Mouse (Mus musculus): Measurements from ENCODE around the gene Tmc6.
"Not testable (repeated sequence)": the region's sequence is repeated elsewhere in the genome, so short reads cannot be mapped to it uniquely, and the experiment has no call there.

The Tmc6 gene

DNA sequence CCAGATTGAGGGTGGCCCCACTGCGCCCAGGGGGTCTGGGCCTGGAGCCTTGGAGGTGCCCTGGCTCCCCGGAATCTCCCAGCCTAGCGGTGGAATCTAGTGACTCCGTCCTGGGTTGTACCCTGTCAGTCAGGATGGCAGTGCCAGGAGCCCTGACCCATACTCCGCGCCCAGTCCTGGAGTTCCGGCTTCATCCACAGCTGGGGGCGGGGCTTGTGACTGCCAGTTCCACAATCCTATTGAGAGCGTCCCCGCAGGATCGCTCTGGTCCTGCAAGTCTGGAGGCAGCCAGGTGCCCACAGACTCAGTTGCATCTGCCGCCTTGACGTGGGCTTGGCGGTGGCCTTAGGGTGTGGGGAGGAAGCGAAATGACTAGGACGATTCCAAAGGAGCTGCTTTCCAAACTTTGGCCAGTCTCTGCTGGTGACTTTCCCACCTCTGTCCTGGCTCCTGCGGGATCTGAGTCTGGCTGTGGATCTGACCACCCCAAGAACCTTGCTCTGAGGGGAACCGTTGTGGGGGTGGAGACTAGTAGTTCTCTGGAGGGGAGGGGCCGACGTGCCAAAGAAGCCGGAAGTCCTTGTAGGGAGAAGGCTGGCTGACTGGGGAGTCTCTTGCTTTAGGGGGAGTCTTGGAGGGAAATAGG is 28.5 kb upstream of the Tmc6 start:
- DNase-seq (ENCODE audit: low spot score): no peak

DNA sequence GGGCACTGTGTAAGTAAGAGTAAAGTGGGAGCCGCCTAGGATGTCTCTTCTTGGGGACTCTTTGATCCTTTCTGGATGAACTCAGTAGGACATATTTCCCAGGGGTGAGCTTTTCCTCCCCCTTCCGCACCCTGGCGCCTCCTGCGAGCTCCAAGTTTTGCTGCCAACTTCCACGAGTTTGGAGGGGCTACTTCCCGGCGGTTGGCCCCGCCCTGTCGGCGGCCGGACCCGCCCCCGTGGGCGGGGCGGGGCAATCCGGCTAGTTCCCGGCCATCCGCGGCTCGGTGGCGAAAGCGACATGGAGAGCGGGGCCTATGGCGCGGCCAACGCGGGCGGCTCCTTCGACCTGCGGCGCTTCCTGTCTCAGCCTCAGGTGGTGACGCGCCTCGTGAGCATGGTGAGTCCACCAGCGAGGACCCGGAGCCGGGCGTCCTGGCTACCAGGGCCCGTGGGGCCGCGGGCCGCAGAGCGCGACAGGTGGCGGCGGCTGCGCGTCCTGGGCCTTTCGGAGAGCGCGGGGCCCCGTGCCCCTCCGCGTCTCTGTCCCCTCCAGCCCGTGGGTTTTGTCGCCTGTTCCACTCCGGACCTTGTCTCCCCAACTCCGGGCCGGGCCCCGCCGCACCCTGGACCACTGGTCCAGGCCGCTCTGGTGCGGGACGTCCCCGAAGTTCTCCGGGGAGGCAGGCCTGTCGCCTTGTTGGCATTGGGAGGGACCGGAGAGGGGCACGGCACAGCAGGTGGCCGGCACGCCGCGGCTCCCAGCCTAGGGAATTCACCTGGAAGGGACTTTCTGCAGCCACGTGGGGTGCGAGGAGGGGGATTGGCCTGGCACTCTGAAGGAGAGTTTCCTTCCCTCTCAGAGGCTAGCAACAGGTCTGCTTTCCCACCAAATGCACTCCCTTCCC is 27.7 kb upstream of the Tmc6 start, which contains the start of the genes Gm20708 and Syngr2:
Gene Gm20708 (plus strand): TSS at position 262 of the 905 bp plus-strand sequence.
Gene Syngr2 (plus strand): TSS at position 262 of the 905 bp plus-strand sequence.
- no peak for DNase-seq (ENCODE audit: low spot score)

DNA sequence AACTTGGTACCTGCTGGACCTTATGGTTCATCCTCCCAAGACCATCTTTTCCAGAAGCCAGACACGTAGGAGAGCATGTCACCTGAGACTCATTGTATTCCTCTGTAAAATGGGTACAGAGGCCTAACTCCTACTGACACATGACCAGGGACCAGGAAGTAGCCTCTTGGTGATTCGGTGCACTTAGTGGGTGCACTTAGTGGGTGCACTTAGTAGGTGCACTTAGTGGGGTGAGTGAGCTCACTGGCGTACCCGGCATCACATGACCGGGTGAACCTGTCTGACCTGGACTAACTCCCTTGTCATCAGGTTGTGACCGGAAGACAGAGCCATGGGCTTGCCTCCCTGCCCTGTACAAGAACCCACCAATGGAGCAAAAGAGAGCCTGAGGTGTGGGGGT is 24.8 kb upstream of the Tmc6 start:
- no peak for DNase-seq (ENCODE audit: low spot score)

DNA sequence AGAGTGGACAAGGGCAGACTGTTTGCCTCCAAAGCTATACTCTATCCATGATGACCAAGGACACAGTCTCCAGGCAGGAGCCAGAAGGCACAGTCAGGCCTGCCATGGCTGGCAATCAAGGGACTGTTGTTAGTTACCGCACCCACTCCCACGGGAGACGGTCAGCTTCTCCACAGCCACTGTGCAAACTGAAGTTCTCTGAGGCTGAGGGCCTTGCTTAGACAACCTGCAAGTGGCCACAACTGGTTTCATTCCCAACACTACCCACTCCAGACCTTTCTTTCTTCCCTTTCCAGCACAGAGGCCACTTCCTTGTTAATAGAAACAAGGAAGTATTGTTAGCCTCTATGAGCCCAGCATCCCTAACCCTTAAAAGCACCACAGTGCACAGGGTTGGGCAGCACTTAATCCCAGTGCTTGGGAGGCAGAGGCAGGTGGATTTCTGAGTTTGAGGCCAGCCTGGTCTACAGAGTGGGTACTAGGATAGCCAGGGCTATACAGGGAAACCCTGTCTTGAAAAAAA is 21.2 kb upstream of the Tmc6 start:
- DNase-seq (ENCODE audit: low spot score): no peak

DNA sequence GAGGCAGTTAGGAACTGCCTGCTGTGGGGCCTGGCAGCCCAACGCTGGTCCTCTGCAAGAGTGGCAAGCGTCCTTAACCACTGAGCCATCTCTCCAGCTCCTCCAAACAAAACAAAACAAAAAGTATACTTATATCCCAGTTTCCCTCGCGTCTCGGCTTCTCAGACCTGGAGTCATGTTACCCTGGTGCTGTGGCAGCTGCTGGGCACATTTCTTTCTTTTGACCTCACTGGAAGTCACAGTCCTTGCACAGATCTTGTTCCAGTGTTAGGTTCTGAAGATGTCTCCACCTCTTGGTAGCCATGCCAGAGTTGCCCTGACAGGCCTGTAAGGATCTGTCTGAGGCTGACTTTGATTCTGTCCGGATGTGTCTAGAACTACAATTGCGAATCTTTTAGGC is 19.7 kb upstream of the Tmc6 start:
- DNase-seq (ENCODE audit: low spot score): no peak

DNA sequence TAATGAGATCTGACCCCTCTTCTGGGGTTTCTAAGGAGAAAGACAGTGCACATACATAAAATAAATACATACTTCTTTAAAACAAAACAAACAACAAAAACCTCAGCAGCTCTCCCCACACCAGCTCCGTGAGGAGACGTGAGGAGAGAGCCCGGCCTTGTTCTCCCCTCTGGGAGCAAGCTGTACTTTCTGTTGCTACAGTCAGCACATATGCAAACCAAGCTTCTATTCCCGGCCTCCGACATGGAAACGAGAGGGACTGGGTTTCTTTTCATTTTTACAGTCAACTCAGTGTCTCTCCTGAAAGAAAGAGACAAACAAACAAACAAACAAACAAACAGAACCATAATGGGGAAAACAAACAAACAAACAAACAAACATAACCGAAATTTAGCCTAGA is 18.0 kb upstream of the Tmc6 start:
- DNase-seq (ENCODE audit: low spot score): no peak

DNA sequence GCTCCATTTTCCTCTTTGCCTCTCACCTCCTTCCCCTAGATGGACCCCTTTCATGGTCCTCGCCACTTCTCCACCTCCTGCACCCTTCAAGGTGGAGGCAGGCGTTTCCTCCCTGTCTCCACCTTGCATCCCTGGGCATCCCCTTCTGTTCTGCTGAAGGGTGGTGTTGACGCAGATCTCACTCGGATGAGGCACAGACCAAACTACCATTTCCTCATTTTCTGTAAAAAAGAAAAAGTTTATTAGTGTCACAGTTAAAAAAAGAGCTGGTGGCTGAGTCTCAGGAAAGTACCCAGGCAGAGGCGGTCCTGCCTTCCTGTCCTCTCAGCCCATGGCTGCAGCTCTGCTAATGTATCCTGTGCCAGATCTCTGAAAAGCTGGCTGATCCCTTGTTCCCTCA is 17.2 kb upstream of the Tmc6 start:
- no peak for DNase-seq (ENCODE audit: low spot score)

DNA sequence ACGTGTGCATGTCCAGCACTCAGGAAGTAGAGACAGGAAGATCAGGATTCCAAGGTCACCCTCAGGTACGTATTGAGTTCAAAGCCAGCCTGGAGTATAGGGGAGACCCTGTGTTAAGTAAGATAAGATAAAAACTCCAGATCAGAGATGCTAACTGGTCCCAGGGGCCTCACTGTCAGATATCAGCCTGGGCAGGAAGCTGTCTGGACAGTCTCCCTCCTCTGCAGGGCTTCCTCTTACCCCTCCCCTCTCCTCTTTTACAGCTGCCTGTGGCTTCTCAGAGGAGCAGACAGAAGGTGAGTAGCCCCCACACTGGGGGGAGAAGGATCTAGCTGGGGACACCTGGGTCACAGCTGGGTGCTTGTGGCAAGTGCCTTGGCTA is 16.2 kb upstream of the Tmc6 start:
- DNase-seq (ENCODE audit: low spot score): no peak

DNA sequence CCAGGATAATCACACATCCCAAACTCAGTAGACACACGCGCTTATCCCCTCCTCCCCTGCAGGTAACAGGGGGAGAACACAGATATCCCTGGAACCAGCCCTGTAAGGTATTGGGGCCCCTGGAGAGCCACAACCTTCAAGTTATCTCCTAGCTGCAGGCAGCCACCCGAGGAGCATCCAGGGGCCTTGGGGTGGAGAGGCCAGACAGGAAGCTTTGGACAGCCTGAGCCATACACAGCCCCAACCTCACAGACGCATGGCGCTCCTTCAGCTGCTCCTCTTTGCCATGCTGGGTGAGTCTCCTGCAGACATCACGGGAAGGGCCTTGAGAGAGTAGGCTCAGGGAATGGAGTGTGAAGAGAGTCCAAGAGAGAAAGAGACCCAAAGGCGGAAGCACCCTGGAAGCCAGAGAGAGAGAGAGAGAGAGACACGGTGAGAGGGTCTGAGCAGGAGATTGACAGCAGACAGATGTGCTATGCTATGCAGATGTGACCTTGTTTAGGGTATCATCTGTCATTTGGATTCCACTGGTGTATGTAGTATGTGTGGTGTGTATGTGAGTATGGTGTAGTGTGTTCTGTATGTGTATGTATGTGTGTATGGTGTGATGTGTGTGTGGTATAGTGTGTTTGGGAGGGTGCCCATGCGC is 15.6 kb upstream of the Tmc6 start, which contains the start of gene 6030468B19Rik:
Gene 6030468B19Rik (plus strand): TSS at position 150 of the 649 bp plus-strand sequence.
- DNase-seq (ENCODE audit: low spot score): no peak

DNA sequence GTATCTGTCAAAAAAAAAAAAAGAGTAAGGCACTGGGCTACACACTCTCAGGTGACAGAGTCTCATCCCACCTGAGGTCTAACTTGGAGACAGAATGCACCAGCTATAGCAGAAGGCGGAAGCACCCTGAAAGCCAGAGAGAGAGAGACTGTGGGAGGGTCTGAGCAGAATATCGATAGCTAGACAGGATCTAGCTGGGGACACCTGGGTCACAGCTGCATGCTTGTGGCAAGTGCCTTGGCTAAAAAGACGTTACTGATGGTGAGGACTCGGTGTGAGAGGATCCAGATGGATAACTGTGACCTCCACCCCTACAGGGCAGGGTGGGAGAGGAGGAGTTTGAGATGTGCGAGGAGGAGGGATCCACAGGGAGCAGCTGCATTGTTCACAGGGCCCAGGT is 15.0 kb upstream of the Tmc6 start:
- DNase-seq (ENCODE audit: low spot score): no peak

DNA sequence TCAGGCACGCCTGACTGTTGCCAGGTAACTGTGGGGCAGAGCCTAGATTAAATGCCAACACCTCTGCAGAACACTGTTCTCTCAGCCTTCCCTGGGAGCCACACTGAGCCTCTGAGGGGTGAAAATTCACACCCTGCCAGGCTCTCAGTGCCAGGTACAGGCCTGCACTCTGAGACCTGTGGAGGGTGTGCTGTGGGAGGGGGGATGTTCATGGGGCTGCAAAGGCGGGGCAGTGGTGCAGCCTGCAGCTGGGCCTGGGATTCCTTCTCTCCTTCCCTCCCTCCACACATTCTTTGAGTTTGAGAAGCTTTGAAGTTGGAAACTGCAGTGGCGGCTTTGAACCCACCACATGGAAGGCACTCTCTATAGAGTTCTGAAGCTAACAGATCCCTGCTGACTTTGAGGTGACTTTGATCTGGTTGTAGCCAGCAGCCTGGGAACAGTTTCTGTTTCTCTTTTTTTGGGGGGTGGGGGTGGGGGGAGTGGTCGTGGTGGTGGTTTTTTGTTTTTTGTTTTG is 12.1 kb upstream of the Tmc6 start:
- no peak for DNase-seq (ENCODE audit: low spot score)

DNA sequence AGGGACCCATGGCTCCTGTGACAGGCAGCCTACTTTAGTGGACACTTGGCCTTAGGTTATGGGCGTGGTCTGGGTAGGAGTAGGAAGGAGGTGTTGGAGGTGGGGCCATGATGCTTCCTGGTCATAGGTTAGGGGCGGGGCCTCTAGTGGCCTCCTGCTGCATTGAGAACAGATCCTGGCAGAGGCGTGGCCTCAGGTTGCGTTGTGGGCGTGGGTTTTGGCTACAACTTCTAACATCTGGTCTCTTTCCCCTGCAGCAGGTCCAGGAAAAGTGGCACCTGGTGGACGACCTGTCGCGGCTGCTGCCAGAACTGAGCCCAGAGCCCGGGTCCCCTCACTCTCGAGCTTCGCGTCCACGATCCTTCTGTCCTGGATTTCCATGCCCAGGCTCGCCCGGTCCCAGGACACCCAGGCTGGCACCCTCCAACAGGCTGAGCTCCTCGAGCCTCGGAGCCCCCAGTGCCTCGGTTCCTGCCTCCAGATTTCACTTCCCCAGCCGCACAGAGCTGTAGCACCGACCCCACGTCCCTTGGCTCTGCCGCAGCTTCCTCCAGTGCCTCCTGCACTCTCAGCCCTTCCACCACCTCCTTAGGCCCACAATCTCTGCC is 10.4 kb upstream of the Tmc6 start:
- no peak for DNase-seq (ENCODE audit: low spot score)

DNA sequence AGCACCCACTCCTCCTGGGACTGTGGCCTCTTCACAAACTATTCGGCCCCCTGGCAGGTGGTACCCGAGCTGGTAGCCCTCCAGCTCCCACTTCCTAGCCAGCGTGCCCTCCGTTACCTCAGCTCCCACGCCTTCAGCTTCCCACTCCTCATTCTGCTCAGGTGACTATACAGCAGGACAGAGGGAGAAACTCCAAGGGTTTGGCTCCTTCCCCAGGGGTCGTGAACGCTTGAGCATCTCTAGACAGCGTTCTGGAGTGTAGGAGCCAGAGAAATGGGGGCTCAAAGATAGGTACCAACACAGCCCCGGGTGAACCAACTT is 9.4 kb upstream of the Tmc6 start:
- DNase-seq (ENCODE audit: low spot score): no peak

DNA sequence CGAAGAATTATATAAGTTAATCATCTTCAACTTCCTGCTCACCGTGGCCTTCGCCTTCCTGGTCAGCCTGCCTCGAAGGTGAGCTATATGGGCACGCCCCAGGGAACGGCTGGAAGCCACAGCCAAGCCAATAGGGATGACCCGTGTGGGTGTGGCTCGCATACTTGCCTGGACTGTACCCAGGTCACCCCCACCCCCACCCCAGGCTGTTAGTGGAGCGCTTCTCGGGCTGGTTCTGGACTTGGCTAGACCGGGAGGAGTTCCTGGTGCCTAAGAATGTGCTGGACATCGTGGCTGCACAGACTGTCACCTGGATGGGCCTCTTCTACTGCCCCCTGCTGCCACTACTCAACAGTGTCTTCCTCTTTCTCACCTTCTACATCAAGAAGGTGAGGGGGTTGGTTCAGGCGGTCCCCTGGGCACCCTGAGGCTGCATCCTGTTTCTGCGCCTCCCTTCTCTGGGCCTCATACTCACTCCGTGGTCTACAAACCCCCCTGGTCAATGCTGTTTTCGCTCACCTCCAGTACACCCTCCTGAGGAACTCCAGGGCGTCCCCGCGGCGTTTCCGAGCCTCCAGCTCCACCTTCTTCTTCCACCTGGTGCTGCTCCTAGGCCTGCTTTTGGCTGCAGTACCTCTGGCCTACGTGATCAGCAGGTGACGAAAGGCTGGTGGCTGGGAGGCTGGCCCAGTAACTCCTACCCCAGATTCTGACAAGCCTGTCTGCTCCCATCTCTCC is 8.9 kb upstream of the Tmc6 start:
- DNase-seq (ENCODE audit: low spot score): no peak

DNA sequence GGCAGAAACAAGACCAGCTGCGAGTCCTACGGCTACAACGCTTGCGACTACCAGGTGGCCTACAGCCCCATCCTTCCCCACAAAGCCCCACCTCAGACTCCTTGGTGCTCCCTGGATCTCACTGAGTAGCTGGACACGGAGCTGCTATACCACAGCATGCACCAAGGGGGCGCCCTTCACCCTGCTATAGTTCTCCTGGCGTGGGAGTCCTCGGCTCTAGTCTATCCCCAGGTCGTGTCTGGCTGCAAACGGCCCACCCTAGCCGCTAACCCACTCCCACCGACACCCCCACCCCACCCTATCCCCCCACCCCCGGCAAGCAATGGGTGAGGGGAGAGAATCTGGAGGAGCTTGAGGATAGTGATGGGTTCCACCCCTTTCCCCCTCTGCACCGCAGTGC is 8.3 kb upstream of the Tmc6 start:
- DNase-seq (ENCODE audit: low spot score): peak; percentile 61

DNA sequence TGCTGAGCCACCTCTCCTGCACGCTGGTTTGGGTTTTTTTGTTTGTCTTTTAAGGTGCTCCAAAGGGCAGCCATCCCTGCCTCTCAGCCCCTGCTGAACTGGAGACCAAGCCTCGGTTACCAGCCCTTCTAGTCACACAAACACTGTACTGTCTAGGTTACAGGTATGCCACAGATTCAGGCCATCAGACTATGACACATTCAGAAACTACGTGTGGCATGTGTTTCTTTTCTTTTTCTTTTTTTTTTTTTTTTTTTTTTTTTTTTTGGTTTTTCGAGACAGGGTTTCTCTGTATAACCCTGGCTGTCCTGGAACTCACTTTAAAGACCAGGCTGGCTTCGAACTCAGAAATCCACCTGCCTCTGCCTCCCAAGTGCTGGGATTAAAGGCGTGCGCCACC is 6.5 kb upstream of the Tmc6 start:
- not testable (repeated sequence) for DNase-seq (ENCODE audit: low spot score)

DNA sequence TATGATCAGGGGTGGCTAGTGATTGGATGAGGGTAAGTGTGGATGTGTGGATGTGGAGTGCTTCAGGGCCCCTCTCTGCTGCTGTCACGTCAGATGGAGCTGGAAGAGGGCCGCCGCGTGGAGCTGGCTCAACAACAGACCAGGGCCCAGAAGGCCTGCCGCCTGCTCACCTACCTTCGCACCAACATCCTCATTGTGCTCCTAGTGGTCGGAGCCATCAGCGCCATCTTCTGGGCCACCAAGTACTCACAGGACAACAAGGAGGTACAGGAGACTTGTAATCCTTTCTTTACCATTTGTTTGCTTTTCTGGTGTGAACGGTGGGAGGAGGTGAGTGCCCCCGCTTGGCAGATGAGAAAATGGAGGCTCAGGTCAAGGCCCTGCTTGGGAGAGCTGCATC is 4.3 kb upstream of the Tmc6 start:
- DNase-seq (ENCODE audit: low spot score): no peak

DNA sequence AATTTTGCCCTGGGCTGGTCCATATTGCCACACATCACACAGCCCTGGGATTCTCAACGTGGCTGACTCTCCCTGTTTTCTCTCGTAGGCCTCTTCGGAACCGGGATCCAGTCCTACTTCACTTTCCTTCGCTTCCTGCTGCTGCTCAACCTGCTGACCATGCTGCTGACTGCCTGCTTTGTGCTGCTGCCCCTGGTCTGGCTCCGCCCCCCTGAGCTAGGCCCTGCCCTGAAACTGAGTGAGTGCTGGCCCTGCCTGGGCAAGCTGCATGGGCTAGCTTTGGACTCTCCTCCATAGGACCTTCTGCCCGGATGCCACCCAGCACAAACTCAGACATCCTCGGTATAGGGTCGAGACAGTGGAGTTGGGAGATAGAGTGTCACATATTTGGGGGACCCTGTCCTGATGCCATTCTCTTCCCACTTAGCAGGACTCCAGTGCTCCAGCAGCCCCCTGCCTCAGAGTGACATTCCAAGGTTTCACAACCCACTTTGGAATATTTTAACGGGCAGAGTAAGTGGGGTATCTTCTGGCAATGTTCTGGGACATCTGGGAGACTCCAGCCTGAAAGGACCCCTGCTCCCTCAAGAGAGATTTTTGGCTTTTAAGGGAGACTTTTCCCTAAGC is 1.8 kb upstream of the Tmc6 start:
- no peak for DNase-seq (ENCODE audit: low spot score)

DNA sequence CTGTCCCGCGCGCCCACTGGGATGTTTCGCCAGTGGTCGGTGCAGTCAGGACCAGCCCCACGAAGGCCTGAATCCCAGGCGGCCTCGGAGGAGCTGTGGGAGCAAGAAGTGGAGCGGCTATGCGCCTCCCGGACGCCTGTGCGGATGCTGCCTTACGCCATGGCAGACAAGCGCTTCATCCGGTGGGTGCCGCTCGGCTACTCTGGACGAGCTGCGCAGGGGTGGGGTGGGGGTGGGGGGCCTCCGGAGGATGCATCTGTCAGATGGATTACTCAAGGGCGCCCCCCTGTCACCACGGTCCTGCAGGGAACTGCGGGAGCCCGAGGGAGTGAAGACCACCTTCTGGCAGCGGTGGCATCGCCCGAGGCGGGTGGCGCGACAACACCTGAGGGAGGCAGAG is 1.1 kb upstream of the Tmc6 start:
- DNase-seq (ENCODE audit: low spot score): no peak

DNA sequence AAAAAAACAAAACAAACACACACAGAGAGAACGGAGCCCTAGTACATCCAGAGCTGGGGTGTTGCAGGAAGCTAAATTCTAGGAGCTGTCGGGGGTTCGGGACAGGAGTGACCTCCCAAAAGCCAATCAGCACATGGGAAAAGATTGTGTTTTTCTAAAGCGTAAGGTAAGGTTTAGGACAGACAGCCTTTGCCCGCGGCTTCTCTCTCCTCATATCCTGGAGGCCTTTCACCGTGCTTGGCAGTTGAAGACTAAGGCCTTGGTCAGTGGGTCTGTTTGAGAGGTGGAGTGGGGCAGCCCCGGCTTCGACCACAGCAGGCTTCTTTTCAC is 672 bp upstream of the Tmc6 start:
- DNase-seq (ENCODE audit: low spot score): no peak

DNA sequence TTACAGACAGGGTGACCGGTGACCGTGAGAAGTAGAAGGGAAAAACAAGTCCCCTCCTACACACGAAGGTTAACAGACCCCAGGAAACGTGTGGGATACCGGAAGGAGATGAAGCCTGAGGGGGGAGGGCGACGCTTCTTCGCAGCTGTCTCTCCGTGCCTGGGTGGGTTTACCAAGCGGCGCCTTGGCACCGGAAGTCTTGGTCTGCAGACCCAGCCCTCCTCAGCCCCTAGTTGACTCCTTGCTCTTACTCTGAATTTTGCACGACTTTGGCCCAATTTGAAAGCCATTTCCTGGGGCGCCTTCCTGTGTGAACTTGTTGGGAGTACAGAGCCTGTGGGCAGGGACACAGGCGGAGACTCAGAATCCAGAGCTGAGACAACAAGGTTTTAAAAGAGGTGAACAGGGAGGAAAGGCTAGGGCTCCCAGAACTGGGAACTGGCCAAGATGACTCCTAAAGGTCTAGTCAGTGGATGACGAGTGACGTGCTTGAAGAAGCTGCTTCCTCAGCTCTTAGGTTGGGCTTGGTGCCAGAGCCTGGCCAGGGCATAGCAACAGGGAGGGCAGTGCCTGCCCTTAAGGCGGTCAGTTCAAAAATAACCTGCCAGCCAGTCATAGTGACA is 688 bp downstream of the Tmc6 start:
- DNase-seq (ENCODE audit: low spot score): no peak

All from left cerebral cortex, adult 11 months (tissue).